Mouse (Mus musculus) thymus, adult 18-20 months (tissue): ENCODE results near the gene Tmem88b.

ENCODE experiments used
- DNase-seq, 2 experiments: peaks; one replicate each; pipeline ENCODE4 v3.0.0; 2022; ENCODE audit warnings: mixed read lengths in 2 of 2

Gene Tmem88b

DNA sequence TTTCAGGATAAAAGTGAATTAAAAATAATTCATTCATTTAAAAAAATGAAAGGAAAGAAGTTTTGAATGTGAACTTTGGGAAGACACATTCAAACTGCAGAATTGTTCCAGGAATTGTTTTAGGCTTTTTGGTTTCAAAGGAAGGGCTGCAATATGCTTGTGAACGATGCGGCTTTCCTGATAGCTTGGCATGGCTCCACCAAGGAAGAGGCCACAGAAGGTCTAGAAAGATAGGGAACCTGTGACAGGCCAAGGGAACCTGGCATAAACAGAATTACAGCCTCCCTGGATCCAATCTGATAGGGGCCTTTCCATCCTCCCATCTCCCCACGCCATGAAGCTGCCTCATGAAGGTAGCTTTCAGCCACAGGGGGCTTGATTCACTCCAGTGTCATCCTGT lies 2.6 kb upstream of the Tmem88b start:
- no peak for DNase-seq

DNA sequence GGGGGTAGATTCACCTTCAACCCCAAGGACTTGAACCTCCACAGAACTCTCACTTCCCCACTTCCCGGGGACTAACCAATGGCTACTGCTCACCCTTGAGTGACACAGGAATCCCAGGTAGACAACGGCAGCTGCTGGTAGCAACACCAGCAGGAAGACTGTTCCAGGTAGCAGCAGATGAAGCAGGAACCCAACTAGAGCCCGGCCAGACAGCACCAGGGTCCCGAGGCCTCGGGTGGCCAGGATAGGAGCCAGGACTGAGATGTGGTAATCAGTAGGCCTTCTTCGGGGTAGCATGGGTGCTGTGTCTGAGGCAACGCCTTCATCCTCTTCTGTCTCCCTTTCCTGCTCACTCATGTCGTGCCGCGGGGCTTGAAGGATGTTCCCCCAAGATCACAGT lies 428 bp downstream of the Tmem88b start:
- no peak for DNase-seq

DNA sequence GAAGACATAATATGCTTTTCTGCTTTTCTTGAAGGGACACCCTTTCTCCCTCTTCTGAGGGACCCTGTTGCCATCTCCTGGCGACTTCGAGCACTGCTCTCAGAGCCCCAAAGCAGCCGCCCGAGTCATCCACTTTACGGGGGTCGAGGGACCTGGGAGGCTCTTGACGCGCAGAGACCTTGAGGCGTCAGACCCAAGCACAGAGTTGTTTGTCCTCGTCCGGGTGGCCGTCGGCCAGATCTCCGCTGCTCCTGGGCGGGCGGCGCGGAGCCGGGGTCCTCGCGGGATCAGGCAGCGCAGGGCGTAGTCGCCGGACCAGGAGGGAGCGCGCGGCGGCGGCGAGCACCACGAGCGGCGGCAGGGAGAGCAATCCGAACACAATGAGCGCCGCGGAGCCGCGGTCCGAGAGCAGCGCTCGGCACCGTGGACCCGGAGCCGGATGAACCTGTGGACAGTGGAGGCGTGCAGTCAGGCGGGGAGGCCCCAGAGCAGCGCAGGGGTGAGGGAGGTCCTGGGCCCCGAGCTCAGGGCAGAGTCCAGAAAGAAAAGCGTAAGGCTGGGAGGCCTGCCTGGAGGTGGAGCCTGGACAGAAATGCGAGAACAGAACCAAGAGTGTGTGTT lies 1.5 kb downstream of the Tmem88b start:
- DNase-seq = peak in 1 of 2 experiments; percentile 33

DNA sequence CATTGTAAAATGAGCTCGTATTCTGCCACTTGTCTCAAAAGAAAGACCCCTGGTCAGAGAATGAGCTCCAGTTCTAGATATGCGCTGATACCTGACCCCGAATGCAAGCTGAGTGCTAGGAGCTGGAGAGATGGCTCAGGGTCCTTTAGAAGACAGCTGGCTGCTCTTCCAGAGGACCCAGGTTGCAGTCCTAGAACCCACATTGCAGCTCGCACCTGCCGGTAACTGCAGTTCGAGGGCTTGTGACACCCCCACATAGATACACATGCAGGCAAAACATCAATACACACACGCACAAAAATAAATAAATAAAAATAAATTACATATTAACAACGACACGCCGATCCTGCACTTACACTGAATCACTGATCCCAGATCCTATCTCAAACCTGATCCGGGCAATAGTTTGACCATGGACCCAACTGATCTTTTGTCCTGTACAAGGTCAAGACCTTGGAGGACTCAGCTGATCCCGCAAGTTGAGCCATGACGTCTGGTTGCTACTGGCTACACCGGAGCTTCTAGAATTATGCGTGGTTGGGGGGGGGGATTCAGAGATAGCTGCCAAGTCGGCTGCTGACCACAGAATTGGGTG lies 2.1 kb downstream of the Tmem88b start:
- DNase-seq = no peak

DNA sequence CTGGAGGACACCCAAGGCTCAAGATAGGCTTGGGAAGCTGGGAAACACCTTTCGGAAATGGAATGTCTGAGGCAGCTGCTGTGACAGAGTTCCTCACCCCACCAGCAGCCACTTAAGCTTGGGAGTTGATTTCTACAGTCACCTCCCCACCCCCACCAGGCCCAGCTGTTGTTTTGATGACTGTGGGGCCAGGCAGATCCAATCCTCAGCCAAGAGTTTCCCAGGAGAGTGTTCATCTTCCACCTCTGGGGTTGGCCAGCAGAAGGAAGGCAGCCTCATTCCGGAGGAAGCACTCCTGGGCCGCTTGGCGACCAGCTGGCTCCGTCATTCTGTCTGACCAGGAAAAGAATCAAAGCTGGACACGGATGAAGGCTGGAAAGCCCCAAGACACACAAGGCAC lies 4.8 kb downstream of the Tmem88b start:
- DNase-seq = no peak

DNA sequence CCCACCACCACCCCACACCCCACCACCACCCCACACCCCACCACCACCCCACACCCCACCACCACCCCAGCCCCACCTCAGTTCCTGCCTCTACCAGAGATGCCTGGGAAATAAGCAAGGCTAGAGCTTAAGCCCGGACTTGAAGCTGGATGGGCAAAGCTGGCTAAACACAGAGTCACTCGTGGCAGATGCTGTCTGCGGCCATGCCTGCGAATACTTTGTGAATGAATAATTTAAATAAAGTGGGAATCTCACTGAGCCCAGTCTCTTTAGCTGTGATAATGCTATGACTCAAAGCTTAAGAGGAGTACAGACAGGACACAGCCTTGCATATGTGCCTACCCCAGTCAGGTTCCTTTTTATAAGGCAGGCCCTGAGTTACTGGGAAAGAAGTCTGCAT lies 6.2 kb downstream of the Tmem88b start:
- no peak for DNase-seq

DNA sequence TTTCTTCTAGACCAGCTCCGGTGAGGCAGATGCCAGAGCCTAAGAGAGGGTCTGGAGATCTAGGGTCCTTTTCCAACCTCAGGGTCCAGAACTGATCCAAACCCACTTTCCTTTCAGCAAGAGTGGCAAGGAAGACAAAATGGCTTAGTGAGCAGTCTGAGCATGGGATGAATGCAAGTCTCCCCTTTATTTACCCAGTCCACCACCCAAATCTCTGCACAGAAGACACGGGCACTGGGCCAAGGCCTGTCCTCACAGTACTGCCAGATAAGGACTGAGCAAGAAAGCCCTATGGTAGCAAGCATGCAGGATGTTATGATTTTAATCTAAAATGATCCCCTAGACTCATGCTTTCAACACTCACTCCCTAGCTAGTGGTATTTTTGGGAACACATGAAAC lies 7.9 kb downstream of the Tmem88b start:
- DNase-seq = no peak

DNA sequence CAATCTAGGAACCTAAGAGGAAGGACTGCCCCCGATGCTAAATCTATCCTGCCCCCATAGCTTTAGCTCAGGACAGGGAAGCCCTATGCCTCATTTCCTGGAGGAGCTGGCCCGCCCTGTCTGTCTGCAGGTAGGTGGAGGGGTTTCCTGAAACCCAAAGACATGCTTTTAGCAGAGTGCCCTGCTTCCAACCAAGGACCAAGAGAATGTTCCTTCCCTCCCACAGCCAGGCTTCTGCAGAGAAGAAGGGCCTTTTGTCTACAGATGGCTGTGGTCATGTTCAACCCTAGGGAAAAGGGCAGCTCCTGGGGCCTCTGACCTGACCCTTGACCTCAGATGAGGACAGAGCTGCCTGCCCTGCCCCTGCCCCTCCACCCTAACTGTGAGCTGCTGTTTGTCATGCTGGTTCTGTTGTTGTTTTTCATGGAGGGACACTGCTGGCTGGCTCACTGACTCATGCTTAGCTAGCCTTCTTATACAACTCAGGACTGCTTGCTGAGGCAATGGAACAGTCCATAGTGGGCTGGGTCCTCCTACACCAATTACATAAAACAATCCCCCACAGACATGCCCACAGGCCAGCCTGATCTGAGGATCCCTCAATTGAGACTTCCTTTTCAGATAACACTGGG lies 8.9 kb downstream of the Tmem88b start:
- no peak for DNase-seq

DNA sequence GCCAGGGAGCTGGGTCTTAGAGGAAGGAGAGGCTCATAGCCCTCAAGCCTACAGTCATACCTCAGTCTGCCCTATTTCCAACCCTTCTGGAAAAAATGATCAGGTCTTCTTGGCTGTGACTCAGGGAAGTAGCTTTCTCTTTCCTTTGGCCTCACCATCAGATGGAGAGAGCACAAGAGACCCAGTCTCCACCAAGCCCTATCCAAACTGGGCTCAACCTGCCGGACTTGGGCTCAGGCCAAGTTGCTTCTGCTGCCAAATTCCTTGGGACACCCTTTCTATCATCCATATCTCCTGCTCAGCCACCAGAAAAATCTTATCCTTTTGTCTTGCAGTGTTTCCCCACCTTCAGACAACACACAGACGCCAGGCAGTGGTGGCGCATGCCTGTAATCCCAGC lies 9.8 kb downstream of the Tmem88b start:
- no peak for DNase-seq

DNA sequence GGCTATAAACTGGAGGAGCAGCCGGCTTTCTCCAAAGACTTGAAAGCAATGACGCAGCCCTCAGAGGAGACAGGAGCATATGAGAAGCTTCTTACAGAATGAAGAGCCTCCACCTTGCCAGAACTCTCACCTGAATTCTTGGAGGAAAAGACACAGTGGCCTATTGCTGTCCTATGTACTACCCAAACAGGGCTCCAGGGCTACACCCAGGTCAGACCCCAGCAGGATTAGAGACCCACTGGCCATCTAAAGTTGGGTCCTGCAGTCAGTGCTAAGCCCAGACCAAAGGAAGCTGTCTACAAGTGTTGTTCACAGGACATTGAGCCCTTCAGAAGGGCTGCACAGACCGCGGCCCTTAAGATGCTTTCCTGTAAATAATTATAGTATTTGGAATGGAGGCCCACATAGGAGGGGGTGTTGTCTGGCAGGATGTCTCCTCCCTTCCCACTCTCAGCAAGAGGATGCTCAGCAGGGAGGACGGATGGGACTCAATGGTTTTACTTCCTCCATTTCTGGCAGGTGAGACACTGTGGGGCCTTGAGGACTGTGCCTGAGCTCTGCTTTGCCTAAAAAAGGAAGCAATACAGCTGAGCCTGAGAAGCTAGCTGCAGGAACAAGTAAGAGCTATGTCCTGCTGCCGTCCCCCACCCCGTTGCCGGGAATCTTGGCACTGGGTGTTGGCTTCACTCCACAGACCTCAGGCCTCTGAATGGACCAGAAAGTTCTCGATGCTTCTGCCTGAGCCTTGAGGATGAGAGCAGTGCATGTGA lies 10.5 kb downstream of the Tmem88b start:
- no peak for DNase-seq

DNA sequence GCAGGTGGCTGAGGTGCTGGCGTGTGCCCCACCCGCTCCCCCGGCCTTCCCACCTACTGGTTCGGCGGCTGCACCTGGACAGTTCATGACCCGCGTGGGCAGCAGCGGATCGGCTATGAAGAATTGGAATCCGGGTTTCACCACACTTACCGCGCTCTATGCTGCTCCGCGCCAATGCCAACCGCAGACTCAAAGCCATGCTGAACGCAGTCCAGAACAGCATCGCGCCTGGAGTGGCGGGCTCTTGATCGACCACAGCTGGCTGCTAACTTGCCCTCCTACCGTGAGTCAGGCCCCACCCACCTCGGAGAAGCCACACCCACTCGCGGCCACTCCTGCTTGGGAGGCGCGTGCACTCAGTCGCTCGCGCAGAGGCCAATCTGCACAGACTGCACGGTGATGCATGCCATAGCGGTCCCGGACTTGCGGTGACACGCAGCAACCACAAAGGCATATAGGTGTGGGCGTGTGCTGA lies 11.4 kb downstream of the Tmem88b start, which contains the start of gene Vwa1:
Vwa1 (minus strand) TSS at position 419 of the 475 bp plus-strand sequence.
- DNase-seq = peak; percentile 70 to 75

DNA sequence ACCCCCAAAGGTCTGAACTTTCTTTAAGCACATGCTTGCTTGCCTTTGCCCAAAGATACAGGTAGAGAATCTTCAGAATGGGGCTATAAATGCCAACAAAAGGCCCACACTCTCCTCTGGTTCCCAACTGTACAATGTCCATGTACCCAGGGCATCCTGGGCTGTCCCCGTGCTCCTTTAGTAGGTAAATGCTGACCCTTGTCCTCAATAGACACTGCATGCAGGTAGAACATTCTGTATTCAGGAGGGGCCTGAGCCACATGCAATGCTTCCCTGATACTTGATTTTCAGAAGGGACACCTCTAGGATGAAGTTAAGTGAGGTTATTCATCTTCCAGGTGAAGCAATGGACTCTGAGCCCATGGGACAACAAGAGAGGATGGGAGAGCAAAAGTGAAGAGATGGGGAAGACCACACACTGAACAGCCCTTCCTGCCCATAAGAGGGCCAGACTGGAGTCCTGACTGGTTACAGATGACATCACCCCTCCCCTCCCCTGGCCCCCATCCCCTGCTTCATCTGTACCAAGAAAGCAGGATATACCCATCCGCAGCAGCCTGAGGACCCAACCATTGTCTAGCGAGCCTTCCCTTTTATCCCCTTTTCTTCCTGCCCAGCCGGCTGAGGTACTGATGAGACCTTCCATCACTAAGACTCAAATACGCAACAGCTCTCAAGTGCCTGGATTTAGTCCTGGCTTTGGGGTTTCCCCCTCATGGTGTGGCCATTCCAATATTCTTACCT lies 12.2 kb downstream of the Tmem88b start:
- no peak for DNase-seq

DNA sequence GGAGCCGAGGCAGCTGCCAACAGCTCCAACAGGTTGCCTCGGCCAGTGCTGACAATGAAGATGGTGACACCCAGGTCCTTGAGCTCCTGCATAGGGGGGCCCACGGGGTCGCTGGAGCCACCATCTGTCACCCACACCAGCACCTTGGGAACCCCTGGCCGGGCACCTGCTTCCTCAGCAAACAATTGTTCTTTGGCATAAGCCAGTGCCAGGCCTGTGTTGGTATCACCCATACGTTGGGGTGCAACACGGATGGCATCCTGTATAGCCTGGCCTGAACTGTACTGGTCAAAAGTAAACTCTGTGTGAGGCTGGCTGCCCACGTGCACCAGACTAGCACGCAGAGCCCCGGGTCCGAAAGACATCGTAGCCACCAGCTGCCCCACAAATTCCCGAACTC lies 12.9 kb downstream of the Tmem88b start:
- DNase-seq = no peak

DNA sequence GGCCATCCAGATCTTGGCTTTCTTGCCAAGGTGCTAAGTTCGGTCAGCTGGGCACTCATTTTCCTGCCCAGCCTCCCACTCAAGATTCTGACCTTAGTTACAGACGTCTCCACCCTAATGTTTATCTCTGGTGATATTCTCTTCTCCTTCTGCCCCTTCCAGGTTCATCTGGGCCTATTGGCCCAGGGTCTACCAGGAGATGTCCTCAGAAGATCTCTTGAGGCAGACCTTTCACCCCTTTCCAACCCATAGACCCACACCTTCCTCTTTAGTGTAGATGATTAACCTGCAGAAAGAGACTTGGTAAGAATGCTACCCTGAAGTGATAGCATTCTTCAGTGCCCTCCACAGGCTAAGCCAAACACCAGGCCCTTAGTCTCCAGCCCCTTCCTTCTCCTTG lies 14.0 kb downstream of the Tmem88b start:
- DNase-seq = no peak

DNA sequence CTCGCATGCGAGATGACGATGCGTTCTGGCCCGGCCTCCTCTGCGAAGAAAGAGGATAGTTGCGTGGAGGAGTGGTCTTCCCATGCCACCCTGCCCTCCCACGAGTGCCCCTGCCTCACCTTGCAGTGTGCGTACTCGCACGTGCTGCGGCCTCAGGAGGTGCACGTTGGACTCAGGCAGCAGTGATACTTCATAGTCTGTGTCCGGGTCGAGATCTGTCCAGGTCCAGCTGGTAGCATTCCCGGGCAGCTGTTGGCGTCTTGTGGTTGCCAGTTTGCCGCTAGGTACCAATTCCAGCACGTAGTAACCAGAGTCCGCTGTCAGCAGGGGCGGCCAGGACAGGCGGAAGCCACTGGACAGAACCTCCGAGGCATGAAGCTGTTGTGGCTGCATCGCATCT lies 15.0 kb downstream of the Tmem88b start:
- DNase-seq = no peak

DNA sequence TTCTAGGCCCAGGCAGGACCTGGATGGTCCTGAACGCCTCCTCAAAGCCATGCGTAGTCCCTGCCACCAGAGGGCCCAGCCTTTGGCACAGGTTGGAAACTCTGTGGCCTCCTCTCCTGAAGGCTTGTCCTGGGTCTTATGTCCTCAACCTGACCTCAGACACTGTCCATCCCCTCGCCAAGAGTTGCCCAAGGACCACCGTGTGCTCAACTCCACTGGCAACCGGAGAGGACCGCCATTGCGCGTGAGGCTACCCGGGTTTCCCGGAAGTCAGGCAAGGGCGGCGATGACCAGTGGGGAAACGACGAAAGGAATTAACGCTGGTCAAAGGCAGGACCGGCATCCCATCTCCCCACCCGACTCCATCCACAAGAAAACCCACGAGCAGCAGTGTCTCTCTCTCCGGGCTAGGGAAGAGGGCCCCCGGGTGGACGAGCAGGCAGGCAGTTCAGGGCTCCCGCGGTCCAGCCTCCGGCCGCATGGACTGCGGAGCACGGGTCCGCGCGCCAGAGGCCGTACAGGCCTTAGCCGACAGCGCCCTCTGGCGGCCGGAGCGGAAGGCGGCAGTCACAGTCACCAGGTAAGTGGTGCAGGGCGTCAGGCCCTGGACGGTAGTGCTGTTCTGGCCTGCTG lies 15.7 kb downstream of the Tmem88b start:
- peak; percentile 54 to 60 for DNase-seq

DNA sequence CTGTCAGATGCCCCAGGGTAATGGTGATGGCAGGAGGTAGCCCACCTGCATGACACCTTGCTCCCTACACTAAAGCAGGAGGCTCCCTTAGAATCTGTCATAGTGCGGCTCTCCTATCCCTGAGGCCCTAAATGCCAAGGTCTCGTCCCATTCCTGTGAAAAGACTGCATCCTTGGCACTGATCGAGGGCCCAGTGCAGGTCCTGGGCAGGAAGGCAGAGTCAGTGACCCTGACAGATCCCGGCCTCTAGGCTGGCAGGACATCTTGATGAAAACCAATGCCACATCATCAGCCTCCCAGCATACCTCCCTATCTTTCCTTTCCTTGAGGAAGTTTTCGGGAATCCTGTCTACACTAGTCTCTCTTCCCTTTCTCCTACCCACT lies 16.2 kb downstream of the Tmem88b start:
- no peak for DNase-seq

DNA sequence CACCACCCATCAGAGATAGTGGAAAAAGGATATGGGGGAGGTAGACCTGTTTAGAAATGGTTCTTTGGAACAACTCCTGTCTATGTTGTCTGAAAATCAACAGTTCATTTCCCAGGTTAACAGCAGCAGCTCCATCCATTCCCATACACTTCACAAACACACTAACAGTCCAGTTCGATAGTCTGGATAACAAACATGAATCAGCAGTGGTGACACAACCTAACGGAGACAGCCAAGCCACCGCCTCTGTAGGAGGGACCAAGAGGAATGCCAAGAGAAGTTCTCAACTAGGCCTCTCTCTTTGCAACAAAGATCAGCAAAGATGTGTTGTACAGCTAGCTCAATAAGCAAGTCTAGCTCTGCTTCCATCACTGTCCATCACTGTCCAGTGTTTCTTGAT lies 23.3 kb downstream of the Tmem88b start:
- no peak for DNase-seq

DNA sequence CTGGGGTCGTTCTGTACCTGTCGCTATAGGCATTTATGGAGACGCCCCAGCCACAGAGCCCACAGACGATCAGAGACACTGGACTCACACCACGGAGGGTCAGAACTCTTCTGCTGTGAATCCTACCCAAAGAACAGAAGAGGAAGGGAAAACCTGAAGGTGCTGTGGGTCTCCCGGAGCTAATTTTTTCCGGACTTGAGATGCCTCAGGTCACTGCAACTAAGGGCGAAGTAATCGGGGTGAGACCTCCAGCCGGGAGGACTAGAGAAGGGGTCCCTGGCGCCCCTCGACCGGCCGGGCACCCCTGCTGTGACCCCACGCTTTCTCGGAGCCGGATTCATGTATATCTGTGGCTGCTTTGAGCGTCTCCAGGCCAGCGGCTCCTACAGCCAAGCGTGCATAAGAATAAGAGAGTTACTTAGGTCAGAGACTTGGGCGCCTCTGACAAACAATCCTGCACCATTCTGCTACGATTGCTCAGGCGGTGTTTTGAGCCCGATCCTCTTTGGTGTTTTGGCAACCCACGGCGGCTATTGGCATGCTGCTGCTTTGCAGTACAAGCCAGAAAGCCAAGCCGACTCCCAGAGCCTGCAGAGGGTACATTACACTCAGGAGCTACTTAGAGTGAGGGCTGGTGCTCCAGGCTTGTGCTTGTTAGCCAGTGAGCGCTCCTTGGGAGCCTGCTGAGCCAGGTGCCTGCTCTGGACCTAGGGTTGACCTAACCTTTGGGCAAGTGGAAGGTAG lies 24.1 kb downstream of the Tmem88b start:
- no peak for DNase-seq

DNA sequence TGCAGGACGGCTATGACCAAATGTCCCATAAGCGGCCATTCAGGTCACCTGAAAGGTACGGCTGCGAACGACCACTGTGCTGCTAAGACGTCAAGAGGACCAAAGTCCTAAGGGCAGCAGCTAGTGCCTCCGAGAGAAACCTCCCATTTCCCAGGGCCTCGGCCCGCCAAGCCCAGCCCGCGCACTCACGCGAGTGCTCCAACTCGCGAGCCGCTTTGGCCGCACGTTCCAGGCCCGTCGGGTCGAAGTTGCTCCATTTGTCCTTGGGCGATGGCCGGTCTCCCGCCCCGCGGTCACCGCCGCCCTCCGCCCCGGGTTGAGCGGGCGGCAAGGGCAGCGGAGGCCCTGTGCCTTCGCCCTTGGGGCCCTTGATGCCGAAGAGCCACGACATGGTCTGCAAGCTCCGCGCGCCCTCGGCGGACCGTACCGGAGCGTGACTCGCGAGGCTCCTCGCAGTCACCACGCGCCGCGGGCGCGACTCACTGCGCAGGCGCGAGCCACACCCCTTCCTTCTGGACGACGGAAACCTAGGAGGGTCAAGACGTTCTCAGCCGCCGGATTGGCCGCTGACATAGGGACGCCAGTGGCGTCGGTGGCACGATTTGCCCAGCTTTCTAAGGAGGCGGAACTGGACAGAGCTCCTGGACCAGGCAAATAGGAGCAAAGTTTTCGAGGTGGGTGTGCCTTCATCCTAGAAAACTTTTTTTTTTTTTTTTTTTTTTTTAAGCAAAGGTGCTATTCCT lies 24.9 kb downstream of the Tmem88b start, which contains the start of gene Atad3a:
Atad3a (minus strand) TSS at position 481 of the 743 bp plus-strand sequence.
- peak; percentile 89 to 92 for DNase-seq
